Mouse (Mus musculus): ENCODE results near the gene Hsf5.

DNA sequence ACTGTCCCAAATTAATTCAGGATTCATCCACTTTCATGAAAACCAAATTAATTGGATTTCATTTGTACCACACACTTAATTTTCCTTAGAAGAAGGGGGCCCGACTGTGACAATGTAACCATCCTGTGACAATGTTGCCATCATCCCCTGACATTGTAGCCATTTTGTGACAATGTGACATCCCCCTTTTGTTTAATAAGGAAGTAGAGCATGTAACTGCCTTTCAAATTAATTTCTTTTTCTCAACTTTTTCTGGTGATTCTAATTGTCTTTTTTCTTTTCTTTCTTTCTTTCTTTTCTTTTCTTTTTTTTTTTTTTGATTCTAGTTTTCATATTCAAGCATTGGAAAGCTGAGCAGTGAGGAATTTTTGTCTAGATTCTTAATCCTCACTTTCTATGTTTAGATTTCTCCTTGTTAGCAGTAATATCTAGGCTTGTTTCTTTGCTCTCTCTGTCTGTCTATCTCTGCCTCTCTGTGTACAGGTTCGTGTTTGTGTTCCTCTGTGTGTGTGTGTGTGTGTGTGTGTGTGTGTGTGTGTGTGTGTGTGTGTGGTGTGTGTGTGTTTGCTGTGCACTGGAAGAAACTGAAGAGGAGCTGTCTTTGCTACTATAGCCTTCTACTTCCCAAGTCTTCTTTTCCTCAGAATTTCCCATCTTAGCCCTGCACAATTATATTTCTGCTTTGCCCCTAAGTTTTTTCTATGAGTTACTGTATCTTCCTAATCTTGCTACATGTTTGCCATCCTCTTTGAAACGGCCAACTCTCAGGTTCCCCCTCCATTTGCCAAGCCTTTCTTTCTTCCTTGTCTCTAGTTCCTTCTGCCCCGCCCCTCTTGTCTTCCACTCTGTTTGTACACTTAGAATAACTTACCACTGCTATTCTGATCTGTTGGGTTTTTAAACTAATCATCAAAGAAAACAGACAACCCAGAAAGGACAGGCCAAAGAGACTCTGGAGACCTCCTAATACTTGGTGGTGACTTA lies 50.4 kb downstream of the Hsf5 start:
- TF ChIP-seq CTCF (IDR thresholded peaks at IDR 0.05) (no peak), POLR2A (IDR thresholded peaks at IDR 0.05; ENCODE audit: insufficient read depth, low read depth, low read length) (no peak), EP300 (IDR thresholded peaks at IDR 0.05; ENCODE audit: insufficient read depth, low read depth, low read length) (no peak)
